Mouse (Mus musculus): Measurements from ENCODE around the gene Baiap2l1.

Baiap2l1 gene

DNA sequence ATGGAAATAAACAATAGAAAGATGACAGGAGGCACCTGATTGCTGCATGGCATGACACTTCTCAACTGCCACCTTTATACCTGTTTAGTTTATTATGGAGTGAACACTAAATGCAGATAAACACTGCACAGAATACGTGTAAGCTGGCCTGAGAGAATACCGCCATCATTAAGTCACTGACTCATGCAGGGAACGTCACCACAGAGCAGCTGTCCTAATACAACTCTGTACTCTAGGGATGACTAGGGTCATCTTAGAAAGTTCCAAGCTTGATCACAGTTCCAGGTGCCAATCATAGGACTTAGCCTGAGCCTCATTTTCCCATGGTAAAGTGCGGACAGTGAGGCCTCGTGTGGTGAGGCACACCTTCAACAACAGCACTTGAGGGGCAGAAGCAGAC is 73.3 kb downstream of the Baiap2l1 start:
- no peak for DNase-seq (ENCODE audit: low spot score)

DNA sequence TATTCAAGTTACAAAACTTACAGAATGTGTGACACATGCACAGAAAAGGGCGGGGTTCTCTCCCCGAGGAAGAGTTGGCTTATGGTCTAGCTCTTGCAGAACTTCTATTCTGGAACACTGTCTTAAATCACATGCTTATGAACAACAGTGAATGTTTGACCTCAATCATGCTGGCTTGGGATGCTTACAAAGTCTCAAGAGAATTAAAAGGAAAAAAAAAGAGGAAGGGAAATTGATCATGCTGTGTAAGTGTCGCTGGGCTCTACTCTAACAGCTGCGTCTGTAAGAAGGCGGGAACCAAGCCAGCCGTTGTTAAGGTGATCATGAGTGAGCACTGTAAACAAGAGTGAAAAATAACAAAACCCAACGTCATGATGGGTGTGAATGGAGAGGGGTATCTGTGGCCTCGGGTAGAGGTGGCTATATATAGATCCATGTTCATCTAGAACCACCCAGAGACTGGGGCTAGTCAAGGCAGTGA is 74.3 kb downstream of the Baiap2l1 start:
- no peak for DNase-seq (ENCODE audit: low spot score)

DNA sequence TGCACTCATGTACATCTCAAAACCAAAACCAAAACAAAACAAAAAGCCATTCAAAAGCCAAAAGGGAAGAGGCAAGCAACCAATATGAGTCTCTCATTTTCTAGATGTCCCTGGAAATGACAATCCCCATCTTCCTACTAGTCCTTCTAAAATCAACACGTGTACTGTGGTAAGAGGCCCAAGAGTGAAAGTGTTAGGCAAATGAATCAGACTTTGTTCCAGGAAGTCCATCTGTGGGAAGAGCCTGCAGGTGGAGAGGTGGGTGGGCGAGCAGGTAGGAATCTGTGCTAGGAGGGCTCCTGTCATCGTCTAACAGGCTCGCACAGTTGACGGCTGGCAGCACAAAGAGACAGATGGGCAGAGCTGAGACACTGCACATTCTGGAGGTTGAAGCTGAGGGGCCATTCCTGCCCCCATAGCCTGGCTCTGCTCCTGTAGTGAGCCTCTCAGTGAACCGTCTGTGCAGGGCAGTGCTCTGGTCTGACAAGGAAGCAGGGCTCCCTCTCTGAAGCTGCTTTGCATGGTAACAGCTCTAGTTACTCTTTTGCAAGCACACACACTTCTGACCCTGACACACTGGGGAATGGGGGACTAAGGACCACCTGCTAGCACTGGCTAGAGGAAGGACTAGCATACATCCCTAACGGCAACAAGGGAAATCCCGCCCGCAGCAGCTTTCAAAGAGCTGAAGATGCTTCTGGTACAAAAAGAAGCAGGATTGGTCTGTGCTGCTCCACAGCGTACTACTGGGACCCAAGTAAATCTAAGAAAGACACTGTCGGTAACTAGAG is 75.2 kb downstream of the Baiap2l1 start:
- no peak for DNase-seq (ENCODE audit: low spot score)

DNA sequence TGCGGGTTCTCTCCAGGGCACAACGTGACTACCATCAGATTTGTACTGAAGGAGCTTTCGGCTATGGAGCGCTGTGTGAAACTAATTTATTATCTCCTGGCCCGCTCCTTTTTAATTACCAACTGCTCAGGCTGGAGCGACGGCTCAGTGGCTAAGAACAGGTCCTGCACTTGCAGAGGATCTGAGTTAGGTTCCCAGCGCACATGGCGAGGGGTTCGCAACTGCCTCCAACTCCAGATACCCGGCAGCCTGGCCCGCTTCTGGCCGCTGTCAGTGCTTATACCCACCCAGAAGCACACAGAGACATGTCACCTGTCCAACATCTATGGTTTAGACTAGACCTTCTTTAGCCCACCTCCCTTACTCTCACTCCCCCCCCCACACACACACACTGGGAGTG is 78.0 kb downstream of the Baiap2l1 start:
- no peak for DNase-seq (ENCODE audit: low spot score)

DNA sequence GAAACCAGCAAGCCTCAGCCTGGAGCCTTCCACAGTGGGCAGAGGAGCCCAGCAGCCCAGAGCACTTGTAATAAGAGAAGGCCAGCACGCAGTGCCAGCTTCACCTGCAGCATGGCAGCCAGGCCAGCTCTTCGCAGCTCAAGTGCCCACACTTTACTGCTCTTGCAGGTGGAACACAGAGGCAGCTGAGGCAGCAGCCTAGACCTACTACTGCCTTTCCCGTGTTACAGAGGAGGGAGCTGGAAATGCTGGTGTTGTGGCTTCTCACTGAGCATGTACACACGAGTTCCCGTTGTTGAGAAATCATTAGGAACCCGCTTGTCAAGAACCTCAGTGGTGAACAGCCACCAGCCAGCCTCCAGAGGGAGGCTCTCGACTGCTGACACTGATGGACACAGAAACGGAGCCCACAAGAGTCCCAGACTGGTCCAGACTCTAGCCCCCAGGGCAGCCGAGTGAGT is 78.8 kb downstream of the Baiap2l1 start:
- DNase-seq (ENCODE audit: low spot score): no peak

DNA sequence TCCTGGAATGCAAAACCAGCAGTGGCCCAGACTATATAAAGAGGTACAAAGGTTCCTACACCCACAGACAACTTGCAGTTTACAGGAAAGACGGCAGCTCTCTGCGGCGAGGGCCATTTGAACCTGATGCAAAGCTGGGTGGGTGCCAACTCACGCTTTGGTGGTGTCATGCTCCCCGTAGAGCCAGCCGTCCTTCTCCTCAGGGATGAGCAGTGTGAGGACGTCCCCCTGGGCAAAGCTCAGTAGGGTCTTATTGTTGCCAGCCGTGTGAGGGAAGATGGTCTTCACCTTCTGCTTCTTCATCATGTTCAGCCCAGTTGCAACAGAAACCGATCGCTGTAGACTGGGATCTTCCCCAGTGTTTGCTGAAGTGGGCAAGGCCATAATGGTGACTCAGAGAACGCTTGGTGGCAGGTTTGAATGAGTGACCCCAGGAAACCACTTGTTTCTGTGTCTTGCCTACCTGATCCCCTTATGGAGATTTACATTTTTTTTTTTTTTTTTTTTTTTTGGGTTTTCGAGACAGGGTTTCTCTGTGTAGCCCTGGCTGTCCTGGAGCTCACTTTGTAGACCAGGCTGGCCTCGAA is 79.4 kb downstream of the Baiap2l1 start:
- no peak for DNase-seq (ENCODE audit: low spot score)

DNA sequence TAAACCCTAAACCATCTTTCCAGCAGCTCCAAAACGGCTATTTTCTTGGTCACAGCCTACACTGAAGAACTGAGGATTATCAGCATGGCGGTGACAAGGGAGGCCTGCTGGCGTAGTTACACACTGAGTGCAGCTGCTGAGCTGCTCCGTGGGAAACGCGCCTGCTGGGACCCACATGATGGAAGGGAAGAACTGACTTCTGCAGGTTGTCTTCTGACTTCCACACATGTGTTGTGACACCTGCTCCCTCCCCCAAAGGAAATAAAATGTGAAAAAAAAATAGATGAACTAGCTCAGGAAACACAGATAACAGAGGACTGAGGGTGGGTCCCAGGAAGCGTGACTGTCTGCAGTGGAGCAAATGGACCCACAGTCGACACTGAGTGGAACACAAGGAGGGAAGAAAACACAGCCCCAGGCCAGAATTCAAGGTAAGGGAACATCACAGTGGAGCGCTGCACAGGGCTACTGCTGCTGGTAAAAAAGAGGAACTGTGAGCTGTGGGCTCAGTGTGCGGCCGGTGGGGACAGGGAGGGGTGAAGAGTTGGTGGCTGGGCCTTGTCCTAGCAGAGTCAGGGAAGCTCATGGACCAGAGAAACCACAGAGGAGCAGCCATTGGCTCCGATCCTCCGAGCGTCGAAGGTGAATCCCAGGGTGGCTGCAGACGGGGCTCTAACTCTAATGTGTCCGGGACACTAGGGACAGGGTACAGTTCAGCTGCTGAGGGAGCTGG is 80.8 kb downstream of the Baiap2l1 start:
- DNase-seq (ENCODE audit: low spot score): no peak

DNA sequence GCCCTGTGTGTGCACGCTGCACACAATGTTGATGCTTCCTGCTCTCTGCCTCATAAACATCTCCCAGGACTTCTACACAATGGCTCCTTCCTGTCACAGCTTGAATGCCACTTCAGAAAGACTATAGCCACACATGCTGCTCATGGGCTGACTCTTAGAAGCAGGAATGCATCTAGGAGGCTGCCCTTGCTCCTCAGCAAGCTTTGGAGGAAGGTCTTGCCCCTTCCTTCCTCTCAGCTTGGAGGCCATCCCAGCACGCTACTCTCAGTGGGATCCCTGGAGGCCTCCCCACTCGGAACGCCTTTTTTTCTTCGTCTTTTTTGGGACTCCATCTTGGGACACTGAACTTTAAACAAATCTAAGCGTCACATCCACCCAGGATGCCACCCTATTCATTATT is 83.0 kb downstream of the Baiap2l1 start:
- DNase-seq (ENCODE audit: low spot score): no peak

DNA sequence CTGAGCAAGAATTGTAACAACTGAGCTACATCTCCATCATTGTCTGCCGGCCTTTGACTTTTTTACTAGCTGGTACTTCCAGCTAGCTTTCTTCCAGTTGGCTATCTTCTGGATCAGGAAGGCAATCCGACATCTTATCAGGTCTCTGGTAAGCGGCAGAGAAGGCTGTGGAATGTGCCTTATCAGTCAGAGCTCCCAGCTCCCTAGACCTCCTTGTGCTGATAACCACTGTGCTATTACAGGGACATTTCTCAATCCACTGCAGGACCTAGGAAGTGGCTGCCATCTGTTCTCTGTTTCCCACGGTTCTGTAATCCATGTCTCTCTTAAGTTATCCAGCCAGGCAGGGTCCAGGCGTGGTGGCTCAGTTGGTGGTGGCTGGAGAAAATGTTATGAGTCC is 86.1 kb downstream of the Baiap2l1 start:
- no peak for DNase-seq (ENCODE audit: low spot score)

DNA sequence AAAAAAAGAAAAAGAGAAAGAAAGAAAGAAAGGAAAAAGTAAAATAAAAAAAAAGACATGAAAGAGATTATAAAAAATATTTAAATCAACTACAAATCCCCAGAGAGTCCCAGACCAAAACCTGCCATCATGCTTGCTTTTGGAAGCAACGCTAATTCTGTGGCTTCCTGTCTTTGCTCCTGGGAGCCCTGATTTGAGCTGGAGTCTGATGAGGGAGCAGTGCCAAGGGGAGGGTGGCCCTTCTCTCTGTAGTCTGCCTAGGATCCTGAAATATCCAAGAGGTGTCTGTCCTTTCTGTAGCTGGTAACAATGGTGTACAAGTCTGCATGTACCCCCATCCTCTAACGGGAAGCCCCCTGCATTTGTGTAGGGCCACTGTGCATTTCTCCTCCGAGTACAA is 86.8 kb downstream of the Baiap2l1 start:
- no peak for DNase-seq (ENCODE audit: low spot score)

DNA sequence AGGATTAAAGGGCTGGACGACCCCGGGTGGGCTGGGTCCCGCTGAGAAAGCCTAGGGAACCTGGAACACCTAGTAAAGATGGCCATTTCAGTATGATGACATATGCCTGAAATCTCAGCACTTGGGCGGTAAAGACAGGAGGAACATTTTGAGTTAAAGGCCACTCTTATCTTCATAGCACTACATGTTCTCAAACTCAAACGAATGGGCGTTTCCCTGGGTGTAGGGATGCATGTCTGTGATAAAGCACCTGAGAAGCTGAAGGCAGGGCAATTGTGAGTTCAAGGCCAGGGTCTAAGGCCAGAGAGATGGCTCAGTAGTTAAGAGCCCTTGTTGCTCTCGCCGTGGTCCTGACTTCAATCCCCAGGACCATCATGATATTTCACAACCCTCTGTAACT is 87.5 kb downstream of the Baiap2l1 start:
- DNase-seq (ENCODE audit: low spot score): no peak

DNA sequence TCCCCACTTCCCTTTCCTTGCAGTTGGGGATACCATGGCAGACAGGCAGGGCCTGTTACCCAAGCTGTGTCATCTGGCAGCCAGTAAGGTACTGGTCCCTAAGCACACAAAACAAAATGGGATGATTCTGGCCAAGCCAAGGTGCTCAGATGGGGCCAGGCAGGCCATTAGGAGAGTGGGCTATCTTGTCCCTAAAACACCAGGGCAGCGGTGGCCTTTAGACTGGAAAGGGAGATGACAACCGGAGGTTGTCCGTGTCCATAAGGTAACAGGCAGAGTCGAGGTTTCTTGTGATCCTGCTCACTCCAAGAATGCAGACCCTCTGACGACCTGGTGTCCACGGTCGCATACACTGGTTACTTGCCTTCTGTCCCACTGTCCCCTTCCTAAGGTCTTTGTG is 88.0 kb downstream of the Baiap2l1 start:
- no peak for DNase-seq (ENCODE audit: low spot score)

DNA sequence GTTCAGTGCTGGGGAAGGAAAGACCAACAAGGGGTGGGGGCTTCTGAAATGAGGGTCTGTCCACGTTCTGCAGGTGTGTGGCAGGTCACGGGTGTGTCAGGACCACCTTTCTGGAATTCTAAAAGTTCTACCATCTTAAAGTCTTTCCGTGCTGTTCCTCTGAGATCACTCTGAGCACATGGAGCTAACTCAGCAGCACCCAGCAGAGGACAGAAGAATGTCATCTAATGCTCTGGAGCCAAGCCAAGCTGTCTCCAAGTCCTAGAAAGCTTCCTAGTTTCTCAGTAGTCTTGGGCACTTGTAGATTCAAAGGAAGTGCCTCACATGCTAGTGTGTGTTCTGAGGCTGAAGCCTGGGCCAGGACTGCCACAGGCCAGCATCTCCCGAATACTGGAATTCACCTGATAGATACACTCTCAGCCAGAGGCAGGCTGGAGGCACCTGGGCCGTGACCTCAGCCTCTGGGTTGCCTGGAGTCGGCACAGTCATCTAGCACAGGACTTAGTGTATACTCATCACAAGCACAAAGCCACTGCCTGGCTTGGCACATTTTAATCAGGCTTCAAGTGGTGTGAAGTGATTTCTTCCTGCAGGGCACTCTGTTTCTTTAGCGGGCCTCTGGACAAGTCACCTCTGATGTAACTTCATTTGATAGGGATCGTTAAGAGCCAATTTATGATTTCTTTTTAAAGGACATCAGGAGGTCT is 90.2 kb downstream of the Baiap2l1 start:
- DNase-seq (ENCODE audit: low spot score): no peak

DNA sequence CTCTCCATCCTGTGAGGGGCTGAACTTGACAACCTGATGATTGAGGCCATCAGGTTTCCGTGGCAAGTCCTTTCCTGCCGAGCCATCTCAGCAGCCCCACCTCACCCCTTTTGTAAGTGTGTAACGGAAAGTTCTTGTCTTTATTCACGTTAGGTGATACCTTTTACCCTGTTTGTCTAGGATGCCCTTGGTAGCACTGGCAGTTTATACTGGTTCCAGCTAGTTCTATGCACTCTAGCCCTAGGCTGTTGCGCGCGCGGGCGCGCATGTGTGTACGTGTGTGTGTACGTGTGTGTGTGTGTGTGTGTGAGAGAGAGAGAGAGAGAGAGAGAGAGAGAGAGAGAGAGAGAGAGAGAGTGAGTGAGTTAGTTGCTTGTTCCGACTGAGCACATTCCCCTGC is 94.4 kb downstream of the Baiap2l1 start:
- DNase-seq (ENCODE audit: low spot score): no peak

DNA sequence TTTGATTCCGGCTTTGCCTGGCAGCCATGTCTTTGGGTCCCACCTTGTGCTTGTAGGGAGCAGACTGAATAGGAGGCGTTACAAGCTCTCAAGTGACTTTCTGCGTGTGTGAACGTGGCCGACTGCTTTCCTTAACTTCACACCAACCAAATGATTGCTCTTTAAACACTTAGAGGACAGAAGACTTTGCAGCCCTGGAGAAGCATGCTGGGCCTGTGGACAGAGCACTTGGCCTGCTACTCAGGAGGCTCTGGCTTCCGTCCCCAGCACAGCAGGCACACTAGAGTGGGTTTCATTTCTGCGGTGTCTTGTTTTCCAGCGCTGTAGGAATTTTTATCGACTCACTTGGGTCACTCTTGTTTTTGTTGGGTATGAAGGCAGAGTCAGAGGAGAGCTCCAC is 94.8 kb downstream of the Baiap2l1 start:
- no peak for DNase-seq (ENCODE audit: low spot score)

DNA sequence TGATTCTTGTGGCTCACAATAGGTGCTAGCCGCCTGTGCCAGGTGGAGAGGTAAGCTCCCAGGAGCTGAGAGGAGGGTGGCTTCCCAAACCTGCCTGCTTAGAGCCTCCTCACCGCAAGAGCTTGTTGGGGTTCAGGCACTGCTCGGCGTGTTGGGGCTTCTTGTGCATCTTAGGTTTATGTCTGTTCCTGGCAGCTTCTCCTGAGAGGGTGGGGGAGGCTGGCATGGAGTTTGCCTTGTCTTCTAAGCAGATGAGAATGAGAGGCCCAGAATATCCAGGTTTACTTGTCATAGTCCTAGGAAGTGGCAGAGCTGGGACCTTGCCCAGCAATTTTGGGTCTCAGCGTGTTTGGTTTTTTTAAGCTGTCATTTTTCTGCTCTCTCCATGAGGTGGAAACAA is 96.1 kb downstream of the Baiap2l1 start:
- no peak for DNase-seq (ENCODE audit: low spot score)

DNA sequence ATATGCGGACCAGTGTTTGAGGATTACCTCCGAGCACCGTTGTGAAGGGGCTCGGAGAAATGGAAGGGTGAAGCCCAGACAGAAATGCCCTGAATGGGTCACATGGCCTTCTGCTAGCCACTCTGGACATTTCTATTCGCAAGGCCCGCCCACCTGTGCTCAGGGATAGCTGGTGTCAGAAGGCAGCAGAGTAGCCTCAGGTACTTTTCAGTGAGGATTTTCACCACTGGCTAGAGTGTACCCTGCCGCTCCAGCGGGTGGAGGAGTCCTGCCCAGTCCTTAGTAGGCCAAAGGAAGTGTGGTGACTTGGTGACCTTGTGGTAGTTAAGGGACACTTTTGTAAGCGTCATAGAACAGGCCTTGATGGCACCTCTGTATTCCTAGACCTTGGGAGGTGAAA is 96.6 kb downstream of the Baiap2l1 start:
- no peak for DNase-seq (ENCODE audit: low spot score)

DNA sequence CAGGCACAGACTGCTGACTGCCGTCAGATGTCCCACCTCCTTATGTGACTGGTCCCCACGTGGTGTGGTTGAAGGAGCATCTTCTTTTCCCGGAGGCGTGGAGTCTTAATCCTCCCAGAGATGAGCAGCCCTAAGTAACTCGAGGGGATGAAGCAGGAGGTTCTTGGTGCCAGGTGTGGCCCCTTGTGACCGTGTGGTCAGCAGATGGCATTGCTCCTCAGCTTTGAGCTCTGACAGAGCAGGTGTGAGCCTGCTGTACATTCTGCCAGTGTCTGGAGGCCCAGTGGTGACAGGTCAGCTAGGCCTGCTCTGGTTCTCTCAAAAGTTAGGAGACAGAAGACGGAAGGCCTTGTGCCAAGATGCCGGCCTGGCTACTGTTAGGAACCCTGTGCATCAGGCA is 97.4 kb downstream of the Baiap2l1 start:
- no peak for DNase-seq (ENCODE audit: low spot score)

DNA sequence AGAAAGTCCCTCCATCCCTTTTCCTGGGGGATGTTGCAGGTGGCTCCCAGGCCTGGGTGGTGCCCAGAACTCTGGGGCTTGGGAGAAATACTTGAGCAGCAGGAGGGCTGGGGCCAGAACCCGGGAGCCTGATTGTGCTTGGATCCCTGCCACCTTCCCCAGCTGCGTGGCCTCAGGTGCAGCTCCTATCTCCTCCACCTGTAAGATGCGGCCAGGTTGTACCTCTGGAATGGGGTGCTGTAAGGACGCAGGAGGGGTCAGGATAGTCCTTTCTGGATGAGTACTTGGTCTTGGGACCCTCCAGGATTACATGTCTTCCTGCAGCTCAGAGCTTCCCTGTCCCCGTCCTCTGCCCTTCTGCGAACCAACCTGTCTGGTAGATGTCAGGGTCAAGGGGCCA is 98.7 kb downstream of the Baiap2l1 start:
- no peak for DNase-seq (ENCODE audit: low spot score)

DNA sequence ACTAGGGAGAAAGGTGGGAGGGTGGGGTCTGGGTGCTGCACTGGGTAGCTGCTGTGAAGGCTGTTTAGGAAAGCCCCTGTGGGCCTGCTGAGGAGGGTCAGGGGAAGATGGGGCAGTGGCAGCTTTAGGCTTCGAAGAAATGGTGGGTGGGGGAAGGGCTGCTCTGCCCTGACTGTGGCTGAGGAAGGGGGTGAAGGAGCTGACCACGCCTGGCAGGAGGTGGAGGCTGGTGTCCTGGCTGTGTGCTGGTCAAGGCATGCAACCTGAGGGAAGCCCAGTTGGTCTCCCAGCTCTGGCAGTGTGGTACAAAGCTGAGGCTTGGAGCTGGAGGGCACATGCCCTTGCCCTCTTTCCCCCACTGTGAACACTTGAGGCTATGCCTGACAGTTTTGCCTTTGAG is 99.2 kb downstream of the Baiap2l1 start:
- no peak for DNase-seq (ENCODE audit: low spot score)

DNA sequence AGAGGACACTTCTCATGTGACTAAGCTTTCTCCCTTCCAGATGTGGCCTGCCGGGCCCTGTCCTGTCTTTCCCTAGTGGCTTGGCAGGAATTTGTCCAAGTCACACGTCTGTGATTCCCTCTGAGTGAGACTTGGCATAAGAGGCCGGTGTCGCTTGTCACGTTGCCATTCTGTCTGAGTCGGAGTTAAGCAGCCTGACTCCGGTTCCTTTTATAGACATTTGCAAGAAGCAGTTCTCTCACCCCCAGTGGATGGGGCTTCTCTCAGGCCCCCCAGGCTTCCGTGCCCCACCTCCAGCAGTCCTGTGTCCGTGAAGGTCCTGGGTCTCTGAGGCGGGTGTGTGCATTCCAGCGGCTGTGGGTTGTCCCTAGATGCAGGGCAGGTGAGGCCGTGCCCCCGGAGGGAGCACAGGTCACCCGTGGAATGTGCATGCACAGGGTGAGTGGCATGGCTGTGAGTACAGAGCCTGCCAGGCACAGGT is 99.7 kb downstream of the Baiap2l1 start:
- no peak for DNase-seq (ENCODE audit: low spot score)

DNA sequence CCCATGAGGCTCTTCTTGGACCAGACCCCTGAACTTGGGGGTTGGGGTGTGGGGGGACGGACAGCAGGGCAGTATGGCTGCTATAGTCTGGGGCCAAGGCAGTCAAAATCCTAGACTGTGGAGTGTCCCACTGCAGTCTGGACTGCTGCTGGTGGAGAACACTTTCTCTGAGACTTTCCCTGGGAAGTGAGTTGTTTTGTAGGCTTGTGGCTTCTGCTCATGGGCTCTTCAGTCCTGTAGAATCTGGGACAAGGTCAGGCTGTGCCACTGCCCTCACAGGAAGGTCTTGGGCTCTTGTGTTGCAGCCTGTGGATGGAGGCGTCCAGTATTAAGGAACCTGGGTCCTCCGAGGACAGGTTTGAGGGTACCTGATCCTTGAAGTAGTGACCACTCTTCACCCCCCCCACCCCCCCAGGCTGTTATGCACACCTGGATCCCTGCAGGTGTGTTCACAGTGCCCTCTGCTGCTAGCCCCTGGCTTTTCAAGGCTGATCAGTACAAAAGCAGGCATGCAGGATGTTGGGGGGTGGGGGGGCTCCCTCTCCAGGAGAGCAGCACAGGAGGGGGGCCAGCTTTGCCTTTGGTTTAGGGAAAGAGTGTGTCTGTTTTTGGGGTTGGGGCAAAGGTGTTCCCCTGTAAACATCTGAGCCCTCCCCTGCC is 100.3 kb downstream of the Baiap2l1 start:
- no peak for DNase-seq (ENCODE audit: low spot score)
